Mouse (Mus musculus): ENCODE measurements at regions not wholly inside any gene's neighbourhood (a gene's known extent, or its start where the extent isn't known, plus 50 kb on each side); places are given as distances from the start of the nearest gene placed in this dataset.

- DNase-seq = no peak
- intact Hi-C loops (cut with DNase I) = no loop called here
Measured at GRCm38 (mm10) chr3:147041201-147041600, 189.0 kb downstream of the Ttll7 start.

GRCm38 (mm10) chr3:147042911-147043310, 190.7 kb downstream of the Ttll7 start:
- intact Hi-C loops (cut with DNase I) = no loop called here

GRCm38 (mm10) chr3:147046634-147047033, 194.5 kb downstream of the Ttll7 start:
- DNase-seq = peak; percentile 73
- intact Hi-C loops (cut with DNase I) = no loop called here

More at GRCm38 (mm10) chr3:147042911-147043310, 190.7 kb downstream of the Ttll7 start:
- DNase-seq = no peak

GRCm38 (mm10) chr3:147054157-147054838, 202.1 kb downstream of the Ttll7 start:
- intact Hi-C loops (cut with DNase I) = no loop called here
- no peak for DNase-seq

- intact Hi-C loops (cut with DNase I) = no loop called here
- DNase-seq = no peak
Measured at GRCm38 (mm10) chr3:147057874-147058273, 205.7 kb downstream of the Ttll7 start.

GRCm38 (mm10) chr3:147060659-147061058, 208.5 kb downstream of the Ttll7 start:
- DNase-seq = no peak
- intact Hi-C loops (cut with DNase I) = no loop called here

GRCm38 (mm10) chr3:147062451-147062850, 210.3 kb downstream of the Ttll7 start:
- DNase-seq = no peak
- intact Hi-C loops (cut with DNase I) = no loop called here

- intact Hi-C loops (cut with DNase I) = no loop called here
- peak; percentile 53 for DNase-seq
Measured at GRCm38 (mm10) chr3:147063578-147064442, 211.6 kb downstream of the Ttll7 start.

GRCm38 (mm10) chr3:147064443-147064868, 212.3 kb downstream of the Ttll7 start:
- intact Hi-C loops (cut with DNase I) = no loop called here
- DNase-seq = no peak

GRCm38 (mm10) chr3:147070972-147071371, 218.8 kb downstream of the Ttll7 start:
- intact Hi-C loops (cut with DNase I) = no loop called here
- no peak for DNase-seq

GRCm38 (mm10) chr3:147080197-147080596, 228.0 kb downstream of the Ttll7 start:
- no peak for DNase-seq
- intact Hi-C loops (cut with DNase I) = no loop called here

- intact Hi-C loops (cut with DNase I) = no loop called here
Measured at GRCm38 (mm10) chr3:147080768-147081448, 228.7 kb downstream of the Ttll7 start.

GRCm38 (mm10) chr3:147081763-147082162, 229.6 kb downstream of the Ttll7 start:
- no peak for DNase-seq
- intact Hi-C loops (cut with DNase I) = no loop called here

More at GRCm38 (mm10) chr3:147080768-147081448, 228.7 kb downstream of the Ttll7 start:
- no peak for DNase-seq

GRCm38 (mm10) chr3:147082255-147082943, 230.2 kb downstream of the Ttll7 start:
- intact Hi-C loops (cut with DNase I) = no loop called here
- no peak for DNase-seq

GRCm38 (mm10) chr3:147083374-147083773, 231.2 kb downstream of the Ttll7 start:
- no peak for DNase-seq
- intact Hi-C loops (cut with DNase I) = no loop called here

GRCm38 (mm10) chr3:147083823-147084222, 231.7 kb downstream of the Ttll7 start:
- intact Hi-C loops (cut with DNase I) = no loop called here

GRCm38 (mm10) chr3:147084624-147085189, 232.5 kb downstream of the Ttll7 start:
- no peak for DNase-seq
- intact Hi-C loops (cut with DNase I) = no loop called here

More at GRCm38 (mm10) chr3:147083823-147084222, 231.7 kb downstream of the Ttll7 start:
- DNase-seq = no peak

GRCm38 (mm10) chr3:147088171-147088570, 236.0 kb downstream of the Ttll7 start:
- DNase-seq = no peak
- intact Hi-C loops (cut with DNase I) = no loop called here

GRCm38 (mm10) chr3:147089716-147090115, 237.5 kb downstream of the Ttll7 start:
- intact Hi-C loops (cut with DNase I) = no loop called here
- no peak for DNase-seq

Data from left cerebral cortex, postnatal 4 days (tissue).